Mouse (Mus musculus): ENCODE results near the gene Bcl2a1b.
"Not testable (repeated sequence)": the region's sequence is repeated elsewhere in the genome, so short reads cannot be mapped to it uniquely, and the experiment has no call there.

Bcl2a1b gene

GRCm38 (mm10) chr9:89240516-89241019, 41.6 kb downstream of the Bcl2a1b start:
- not testable (repeated sequence) for DNase-seq (ENCODE audit: low read depth, low spot score)

- DNase-seq (ENCODE audit: low read depth, low spot score): no peak
These were observed 54.4 kb downstream of the Bcl2a1b start for GRCm38 (mm10) chr9:89253400-89253799.

- DNase-seq (ENCODE audit: low read depth, low spot score): no peak
These were observed 57.7 kb downstream of the Bcl2a1b start for GRCm38 (mm10) chr9:89256556-89257335.

Measured in mesoderm, embryonic 11.5 days (tissue).